Mouse (Mus musculus): ENCODE data around the gene Dolk. TPM values are rescaled to one million over a fixed set of nuclear protein-coding genes. Genes with fewer than 3 reads are reported as not detected.

Dolk gene
- polyA plus RNA-seq, 1 experiment: 15.7 TPM

DNA sequence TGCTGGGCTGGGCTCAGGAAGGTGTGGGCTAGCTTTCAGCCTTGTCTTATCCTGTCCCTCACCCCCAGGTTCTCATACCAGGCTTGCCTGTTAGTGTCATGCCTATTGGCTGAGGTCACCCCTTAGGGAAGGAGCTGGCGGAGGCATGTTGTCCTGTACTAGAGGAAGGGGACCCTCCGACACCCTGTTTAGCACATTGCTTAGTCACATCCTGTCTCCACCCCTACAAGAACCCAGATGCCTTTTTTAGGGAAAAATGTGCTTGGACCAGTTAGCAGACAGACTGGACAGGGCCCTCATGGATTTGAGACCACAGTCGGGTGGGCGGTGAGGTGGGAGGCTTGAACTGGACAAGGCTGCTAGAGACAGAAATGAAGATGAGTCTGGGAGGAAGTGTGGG is 27.5 kb downstream of the Dolk start:
- no peak for TF ChIP-seq CTCF (IDR thresholded peaks at IDR 0.05; ENCODE audit: borderline replicate concordance, extremely low read depth, insufficient read depth, insufficient read length)
- TF ChIP-seq POLR2A (IDR thresholded peaks at IDR 0.05; ENCODE audit: borderline replicate concordance, extremely low read depth, insufficient read depth, insufficient read length, poor library complexity, severe bottlenecking): no peak
- DNase-seq (ENCODE audit: low read depth): no peak

DNA sequence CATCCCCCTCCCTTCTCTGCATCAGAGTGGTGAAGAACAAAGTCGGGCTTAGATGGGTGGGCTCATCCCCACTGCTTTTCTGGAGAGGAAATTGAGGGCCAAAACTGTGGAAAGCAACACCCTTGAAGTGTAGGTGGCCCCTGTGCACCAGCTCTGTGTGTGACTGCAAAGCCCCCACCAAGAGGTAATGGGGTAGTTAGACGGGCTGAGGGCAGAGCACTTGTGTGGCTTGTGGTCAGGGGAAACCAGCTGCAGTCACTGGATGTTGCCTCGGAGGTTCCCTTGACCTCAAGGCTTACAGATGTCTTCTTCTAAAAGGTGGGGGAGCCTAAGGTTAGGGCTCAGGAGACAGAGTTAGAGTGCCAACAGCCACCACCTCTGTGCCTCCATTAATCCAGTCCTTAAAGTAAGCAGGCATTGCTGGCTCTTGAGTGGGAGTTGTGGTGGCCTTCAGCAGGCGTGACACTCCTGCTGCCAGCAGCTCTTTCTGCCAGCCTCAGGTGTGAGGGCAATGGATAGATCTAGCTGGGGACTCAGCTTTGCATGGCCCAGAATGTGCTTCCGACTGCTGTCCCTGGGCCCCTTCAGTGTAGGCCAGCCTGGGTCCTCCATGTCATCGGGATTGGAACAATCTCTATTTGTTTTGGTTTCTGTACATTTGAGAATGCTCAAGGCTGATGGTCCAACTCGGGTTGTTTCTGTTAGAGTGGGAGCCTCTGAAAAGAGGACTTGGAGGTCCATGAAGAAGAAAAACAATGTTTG is 28.3 kb downstream of the Dolk start:
- TF ChIP-seq CTCF (IDR thresholded peaks at IDR 0.05; ENCODE audit: borderline replicate concordance, extremely low read depth, insufficient read depth, insufficient read length): no peak
- no peak for TF ChIP-seq POLR2A (IDR thresholded peaks at IDR 0.05; ENCODE audit: borderline replicate concordance, extremely low read depth, insufficient read depth, insufficient read length, poor library complexity, severe bottlenecking)
- no peak for DNase-seq (ENCODE audit: low read depth)

GRCm38 (mm10) chr2:30256616-30257350 is 29.4 kb downstream of the Dolk start:
- DNase-seq (ENCODE audit: low read depth): no peak
- TF ChIP-seq POLR2A (IDR thresholded peaks at IDR 0.05; ENCODE audit: borderline replicate concordance, extremely low read depth, insufficient read depth, insufficient read length, poor library complexity, severe bottlenecking) (no peak), CTCF (IDR thresholded peaks at IDR 0.05; ENCODE audit: borderline replicate concordance, extremely low read depth, insufficient read depth, insufficient read length) (no peak)

- DNase-seq (ENCODE audit: low read depth): no peak
- TF ChIP-seq CTCF (IDR thresholded peaks at IDR 0.05; ENCODE audit: borderline replicate concordance, extremely low read depth, insufficient read depth, insufficient read length): no peak
- TF ChIP-seq POLR2A (IDR thresholded peaks at IDR 0.05; ENCODE audit: borderline replicate concordance, extremely low read depth, insufficient read depth, insufficient read length, poor library complexity, severe bottlenecking): no peak
Measured at GRCm38 (mm10) chr2:30255631-30256395, 30.3 kb downstream of the Dolk start.

DNA sequence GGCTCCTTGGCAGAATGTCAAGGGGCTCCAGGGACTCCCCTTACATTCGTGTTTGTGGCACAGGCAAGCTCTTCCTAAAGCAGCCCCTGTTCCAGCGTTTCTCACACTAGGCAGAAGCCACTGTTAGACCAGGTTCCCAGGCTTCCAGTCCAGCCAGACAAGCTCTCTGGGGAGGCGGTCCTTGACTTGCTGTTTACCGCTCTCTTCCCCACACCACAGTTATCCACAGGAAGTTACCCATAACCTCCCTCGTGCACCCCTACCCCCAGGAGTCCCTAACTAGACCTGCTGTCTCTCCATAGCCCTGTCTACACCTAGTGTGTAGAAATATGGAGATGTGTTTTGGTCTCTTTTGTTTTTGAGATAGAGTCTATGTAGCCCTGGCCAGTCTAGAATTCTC is 32.3 kb downstream of the Dolk start:
- no peak for DNase-seq (ENCODE audit: low read depth)
- TF ChIP-seq CTCF (IDR thresholded peaks at IDR 0.05; ENCODE audit: borderline replicate concordance, extremely low read depth, insufficient read depth, insufficient read length): no peak
- TF ChIP-seq POLR2A (IDR thresholded peaks at IDR 0.05; ENCODE audit: borderline replicate concordance, extremely low read depth, insufficient read depth, insufficient read length, poor library complexity, severe bottlenecking): no peak

DNA sequence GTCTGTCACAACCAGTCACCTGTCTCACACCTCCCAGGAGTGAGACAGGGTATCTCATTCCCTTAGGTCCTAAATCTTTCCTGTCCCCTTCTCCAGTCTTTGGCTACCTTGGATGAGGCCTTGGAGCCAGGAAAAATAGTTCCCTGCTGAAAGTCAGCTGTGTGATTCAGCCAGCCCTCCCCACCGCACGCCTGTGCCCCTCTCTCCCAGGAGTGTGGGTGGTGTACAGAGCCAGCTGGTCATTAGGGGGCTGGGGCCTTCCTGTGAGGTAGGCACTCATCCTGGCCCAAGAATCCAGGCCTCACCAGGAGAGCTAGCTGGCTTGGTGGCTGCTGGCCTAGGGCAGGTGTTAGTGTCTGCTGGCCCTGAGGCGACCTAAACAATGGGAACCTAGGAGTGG is 33.6 kb downstream of the Dolk start:
- TF ChIP-seq CTCF (IDR thresholded peaks at IDR 0.05; ENCODE audit: borderline replicate concordance, extremely low read depth, insufficient read depth, insufficient read length): no peak
- TF ChIP-seq POLR2A (IDR thresholded peaks at IDR 0.05; ENCODE audit: borderline replicate concordance, extremely low read depth, insufficient read depth, insufficient read length, poor library complexity, severe bottlenecking): no peak

GRCm38 (mm10) chr2:30251417-30252104 is 34.6 kb downstream of the Dolk start:
- no peak for DNase-seq (ENCODE audit: low read depth)
- no peak for TF ChIP-seq CTCF (IDR thresholded peaks at IDR 0.05; ENCODE audit: borderline replicate concordance, extremely low read depth, insufficient read depth, insufficient read length)
- TF ChIP-seq POLR2A (IDR thresholded peaks at IDR 0.05; ENCODE audit: borderline replicate concordance, extremely low read depth, insufficient read depth, insufficient read length, poor library complexity, severe bottlenecking): no peak

More for the DNA sequence above, 33.6 kb downstream of the Dolk start:
- DNase-seq (ENCODE audit: low read depth): no peak

DNA sequence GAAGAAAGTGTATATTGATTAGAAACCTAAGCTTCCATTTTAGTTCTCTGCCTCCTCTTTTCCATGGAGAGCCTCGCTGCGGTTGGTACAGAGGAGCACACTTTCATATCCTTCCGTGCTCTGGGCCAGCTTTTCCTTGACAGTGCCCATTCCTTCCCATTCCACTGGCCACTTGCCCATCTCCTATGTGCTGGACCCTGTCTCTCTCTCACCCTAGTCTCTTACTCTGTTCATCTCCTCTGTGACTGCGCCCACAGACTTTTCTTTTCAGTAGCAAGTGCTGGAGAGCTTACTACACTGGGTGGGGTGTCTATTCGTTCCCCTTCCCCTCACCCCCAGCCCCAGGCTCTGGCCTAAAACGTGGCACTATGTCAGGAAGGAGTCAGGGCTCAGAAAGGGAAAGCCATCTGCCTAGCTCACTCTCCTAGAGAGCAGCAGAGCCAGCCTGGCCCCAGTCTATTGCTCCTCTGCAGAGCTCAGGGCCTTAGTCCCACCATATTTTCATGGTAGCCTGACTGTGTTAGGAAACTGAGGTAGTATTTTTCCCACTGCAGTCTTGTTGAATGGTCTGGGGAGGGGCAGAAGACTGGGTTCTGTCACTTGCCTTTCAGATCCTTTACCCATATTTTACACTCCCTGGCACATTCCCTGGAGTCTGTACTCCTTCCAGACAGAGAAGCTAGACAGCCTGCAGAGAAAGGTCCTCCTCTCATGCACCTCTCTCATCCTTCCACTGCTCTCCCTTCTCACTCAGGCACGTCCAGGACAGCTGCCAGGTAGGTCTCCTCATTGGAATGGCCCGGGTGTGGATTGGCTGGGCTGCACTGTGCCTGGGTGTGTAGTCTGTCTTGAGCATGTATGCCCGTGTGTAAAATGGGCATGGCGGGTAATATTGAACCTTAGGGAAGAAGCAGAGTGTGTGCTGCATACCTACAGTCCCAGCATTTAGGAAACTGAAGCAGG is 35.7 kb downstream of the Dolk start:
- TF ChIP-seq CTCF (IDR thresholded peaks at IDR 0.05; ENCODE audit: borderline replicate concordance, extremely low read depth, insufficient read depth, insufficient read length): no peak
- no peak for TF ChIP-seq POLR2A (IDR thresholded peaks at IDR 0.05; ENCODE audit: borderline replicate concordance, extremely low read depth, insufficient read depth, insufficient read length, poor library complexity, severe bottlenecking)

GRCm38 (mm10) chr2:30249182-30249581 is 37.0 kb downstream of the Dolk start:
- TF ChIP-seq CTCF (IDR thresholded peaks at IDR 0.05; ENCODE audit: borderline replicate concordance, extremely low read depth, insufficient read depth, insufficient read length) (no peak), POLR2A (IDR thresholded peaks at IDR 0.05; ENCODE audit: borderline replicate concordance, extremely low read depth, insufficient read depth, insufficient read length, poor library complexity, severe bottlenecking) (no peak)
- no peak for DNase-seq (ENCODE audit: low read depth)

More for the DNA sequence above, 35.7 kb downstream of the Dolk start:
- no peak for DNase-seq (ENCODE audit: low read depth)

DNA sequence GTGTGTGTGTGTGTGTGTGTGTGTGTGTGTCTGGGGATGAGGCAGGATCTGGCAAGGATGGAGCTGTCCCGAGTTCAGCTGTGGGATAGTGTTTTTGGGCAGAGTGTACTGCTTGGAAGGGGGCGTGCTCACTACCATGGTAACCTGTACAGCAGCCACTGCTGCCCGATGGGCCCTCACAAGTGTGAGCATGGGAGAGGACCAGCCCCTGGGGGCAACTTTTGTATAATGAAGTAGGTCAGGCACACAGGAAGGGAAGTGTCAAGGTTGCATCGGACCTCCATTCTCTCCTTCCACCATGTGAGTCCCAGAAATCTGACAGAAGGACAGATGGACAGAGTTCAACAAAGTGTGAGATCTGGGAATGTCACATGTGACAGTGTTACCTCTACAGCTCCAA is 38.5 kb downstream of the Dolk start:
- no peak for DNase-seq (ENCODE audit: low read depth)
- no peak for TF ChIP-seq POLR2A (IDR thresholded peaks at IDR 0.05; ENCODE audit: borderline replicate concordance, extremely low read depth, insufficient read depth, insufficient read length, poor library complexity, severe bottlenecking)
- TF ChIP-seq CTCF (IDR thresholded peaks at IDR 0.05; ENCODE audit: borderline replicate concordance, extremely low read depth, insufficient read depth, insufficient read length): no peak
